Mouse (Mus musculus) heart, embryonic 12.5 days (tissue): ENCODE data around the gene C1qtnf1. TPM values are rescaled to one million over a fixed set of nuclear protein-coding genes. Genes with fewer than 3 reads are reported as not detected.

Experiments
- ATAC-seq: fragments of 200-750 bp; cut with Nextera tagmentation; 2 replicates; pipeline ENCODE4 v1.8.0; 2017; ENCODE audit warnings: moderate TSS enrichment, moderate library complexity; ENCODE audit not compliant: insufficient number of reproducible peaks, low FRiP score
- H3K27ac ChIP-seq: fragments of 300-500 bp; sonication (generic); 2 replicates; pipeline ENCODE4 v1.5.1; 2016; ENCODE audit warnings: mild to moderate bottlenecking, moderate library complexity; ENCODE audit not compliant: poor library complexity, severe bottlenecking
- H3K27me3 ChIP-seq: fragments of 300-500 bp; sonication (generic); replicated peaks from 2 replicates; pipeline ENCODE4 v1.6.1; 2016; ENCODE audit warnings: mild to moderate bottlenecking, moderate library complexity
- H3K36me3 ChIP-seq: fragments of 300-500 bp; sonication (generic); 2 replicates; pipeline ENCODE4 v1.6.1; 2016; ENCODE audit warnings: mild to moderate bottlenecking, moderate library complexity
- H3K4me1 ChIP-seq: fragments of 300-500 bp; sonication (generic); replicated peaks from 2 replicates; pipeline ENCODE4 v1.6.1; 2016; ENCODE audit warnings: mild to moderate bottlenecking
- H3K4me2 ChIP-seq: fragments of 300-500 bp; sonication (generic); 2 replicates; pipeline ENCODE4 v1.6.1; 2016; ENCODE audit warnings: mild to moderate bottlenecking, moderate library complexity
- H3K4me3 ChIP-seq: fragments of 300-500 bp; sonication (generic); 2 replicates; pipeline ENCODE4 v1.5.1; 2016; ENCODE audit warnings: mild to moderate bottlenecking
- H3K9ac ChIP-seq: fragments of 300-500 bp; sonication (generic); 2 replicates; pipeline ENCODE4 v1.6.1; 2016; ENCODE audit warnings: mild to moderate bottlenecking, moderate library complexity
- H3K9me3 ChIP-seq: fragments of 300-500 bp; sonication (generic); replicated peaks from 2 replicates; pipeline ENCODE4 v1.6.1; 2016; ENCODE audit warnings: mild to moderate bottlenecking, moderate library complexity
- WGBS: fragments of 180-500 bp; shearing (Covaris S2); methylation state at CpG from one replicate; pipeline ENCODE4 v1.1.7; 2016; 5-methylcytosine and 5-hydroxymethylcytosine counted together
- polyA plus RNA-seq: library from polyadenylated mRNA; unstranded; fragments of >200 nt; fragmentation: Nextera tagmentation; extraction: Ambion mirVana; gene quantifications from 2 replicates; pipeline ENCODE4 v1.2.1, GENCODE M21; 2016

Gene C1qtnf1
- polyA plus RNA-seq, 1 experiment from 2014 or later: 4.9 TPM

- Histone ChIP-seq H3K4me2 (no peak within 1 kb of the TSS), H3K4me3 (no peak within 1 kb of the TSS)
- ATAC-seq: no peak
Measured at GRCm38 (mm10) chr11:118401760-118402280, 26.2 kb upstream of the C1qtnf1 start, which contains the start of gene Lgals3bp. Gene Lgals3bp (minus strand): TSS chr11:118402092.

DNA sequence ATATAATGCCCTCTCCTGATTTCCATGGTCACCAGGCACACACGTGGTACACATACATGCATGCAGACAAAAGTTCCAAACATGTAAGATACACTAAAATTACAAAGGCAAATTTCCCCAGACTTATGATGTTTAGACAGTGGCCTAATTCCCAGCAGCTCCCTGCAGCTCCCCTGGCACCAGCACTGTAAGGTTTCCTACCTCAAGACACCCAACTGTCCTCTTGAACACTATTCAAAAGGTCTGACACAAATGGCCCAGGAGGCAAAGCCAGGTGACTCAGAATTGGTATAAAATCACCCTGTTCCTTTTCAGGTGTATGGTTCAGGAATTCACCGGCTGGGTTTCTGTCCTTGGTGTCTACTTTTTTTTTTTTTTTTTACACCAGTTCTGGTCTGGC, 24.8 kb upstream of the C1qtnf1 start:
- Histone ChIP-seq H3K27me3 (no peaks in the 10 kb centered on the region), H3K9me3 (no peaks in the 10 kb centered on the region), H3K27ac (no peak overlapping the region), H3K9ac (no peak overlapping the region), H3K36me3 (peaks cover 27% of the 10 kb centered on the region), H3K4me3 (no peak overlapping the region), H3K4me2 (no peak overlapping the region), H3K4me1 (peaks cover 36% of the 10 kb centered on the region)
- ATAC-seq: no peak
- 86% methylated on average over 2 of the region's 2 CpGs for WGBS

More at GRCm38 (mm10) chr11:118401760-118402280, 26.2 kb upstream of the C1qtnf1 start, which contains the start of gene Lgals3bp:
- Histone ChIP-seq H3K4me1 (peaks cover 32% of the 10 kb centered on the region), H3K9me3 (no peaks in the 10 kb centered on the region), H3K9ac (peak within 1 kb of the TSS; percentile 26; the same call in 1 of the 2 replicates), H3K27me3 (no peaks in the 10 kb centered on the region), H3K36me3 (peaks cover 14% of the 10 kb centered on the region), H3K27ac (peak within 1 kb of the TSS; percentile 49)
- WGBS: 44% methylated on average over 7 of the region's 7 CpGs

- H3K9me3 ChIP-seq: no peaks in the 10 kb centered on the region
- no peak for ATAC-seq
- H3K4me3 ChIP-seq: no peak overlapping the region
- H3K27me3 ChIP-seq: no peaks in the 10 kb centered on the region
- no peak overlapping the region for H3K27ac ChIP-seq
- H3K4me1 ChIP-seq: peaks cover 37% of the 10 kb centered on the region
- no peak overlapping the region for H3K9ac ChIP-seq
- peaks cover 37% of the 10 kb centered on the region for H3K36me3 ChIP-seq
- 70% methylated on average over 6 of the region's 6 CpGs for WGBS
- H3K4me2 ChIP-seq: no peak overlapping the region
Measured at GRCm38 (mm10) chr11:118403951-118404899, 23.8 kb upstream of the C1qtnf1 start.

DNA sequence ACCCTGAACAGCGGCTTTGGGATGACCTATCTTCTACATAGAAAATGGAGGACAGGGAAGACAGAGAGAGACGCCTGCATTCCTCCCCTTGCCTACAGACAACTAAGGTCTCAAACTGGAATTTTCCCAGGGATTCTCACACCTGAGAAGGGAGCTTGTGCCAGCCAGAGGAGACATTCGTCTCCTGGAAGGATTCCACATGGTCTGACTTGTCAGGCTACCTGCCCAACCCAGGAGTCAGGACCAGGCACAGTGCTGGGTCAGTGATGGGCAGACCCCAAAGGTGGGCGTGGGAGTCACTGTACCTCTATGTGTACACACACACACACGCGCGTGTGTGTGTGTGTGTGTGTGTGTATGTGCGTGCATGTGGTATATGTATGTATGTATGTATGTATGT, 22.7 kb upstream of the C1qtnf1 start:
- no peak overlapping the region for H3K4me3 ChIP-seq
- no peak overlapping the region for H3K27ac ChIP-seq
- H3K4me2 ChIP-seq: no peak overlapping the region
- peaks cover 26% of the 10 kb centered on the region for H3K4me1 ChIP-seq
- WGBS: 85% methylated on average over 8 of the region's 8 CpGs
- no peak overlapping the region for H3K9ac ChIP-seq
- no peaks in the 10 kb centered on the region for H3K27me3 ChIP-seq
- no peaks in the 10 kb centered on the region for H3K9me3 ChIP-seq
- no peak for ATAC-seq
- H3K36me3 ChIP-seq: peaks cover 45% of the 10 kb centered on the region

DNA sequence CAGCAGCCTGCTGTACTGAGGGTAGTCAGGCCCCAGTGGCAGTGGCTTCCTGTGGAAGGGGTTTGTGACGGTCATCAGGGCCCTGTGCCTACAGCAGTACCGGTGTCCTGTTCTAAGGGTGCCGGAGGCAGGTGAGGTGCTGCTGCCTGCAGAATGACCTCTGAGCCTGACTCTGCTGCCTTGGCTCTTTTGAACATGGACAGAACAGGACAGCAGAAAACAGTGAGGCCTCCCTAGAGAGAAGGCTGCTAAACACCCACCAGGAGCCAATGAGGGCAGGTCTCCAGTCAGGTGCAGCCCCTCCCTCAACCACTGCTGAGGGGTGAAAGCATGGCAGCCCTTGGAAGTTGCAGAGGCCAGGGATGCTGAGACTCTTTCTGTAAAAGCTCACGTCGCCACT, 21.5 kb upstream of the C1qtnf1 start:
- 0 out of 2 replicates have a peak overlapping the region, but pooled peaks have one; percentile 41 for H3K27ac ChIP-seq
- H3K9me3 ChIP-seq: no peaks in the 10 kb centered on the region
- no peak overlapping the region for H3K4me3 ChIP-seq
- 77% methylated on average over 5 of the region's 5 CpGs for WGBS
- no peak overlapping the region for H3K4me2 ChIP-seq
- no peak overlapping the region for H3K9ac ChIP-seq
- H3K27me3 ChIP-seq: no peaks in the 10 kb centered on the region
- H3K36me3 ChIP-seq: peaks cover 57% of the 10 kb centered on the region
- peaks cover 14% of the 10 kb centered on the region for H3K4me1 ChIP-seq
- no peak for ATAC-seq

DNA sequence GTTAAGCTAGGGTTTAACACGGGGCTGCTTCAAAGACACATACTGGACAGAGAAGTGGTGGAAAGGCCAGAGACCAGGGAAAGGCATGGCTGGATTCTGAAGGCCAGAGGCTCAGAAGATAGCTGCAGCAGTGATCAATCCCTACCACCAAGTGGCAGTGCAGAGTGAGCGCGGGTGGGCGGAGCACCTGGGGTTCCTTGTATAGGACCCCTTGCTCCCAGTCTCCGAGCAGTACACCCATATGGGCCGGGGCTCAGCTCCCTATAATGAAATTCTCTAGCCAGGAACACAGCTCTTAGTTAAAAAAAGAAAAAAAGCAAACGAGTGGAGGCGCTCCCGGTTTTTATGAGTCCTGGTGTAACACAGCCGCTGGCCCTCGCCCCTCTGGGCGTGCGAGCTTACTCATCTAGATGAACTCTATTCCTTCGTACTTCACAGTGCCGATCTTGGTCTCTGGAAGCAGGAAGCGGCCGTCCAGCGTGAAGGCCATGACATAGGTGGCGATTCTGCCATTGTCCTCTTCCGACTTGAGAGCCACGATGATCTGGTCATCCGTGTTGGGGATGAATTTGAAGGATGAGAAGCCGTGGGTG, 20.6 kb upstream of the C1qtnf1 start:
- no peak overlapping the region for H3K9ac ChIP-seq
- peaks cover 65% of the 10 kb centered on the region for H3K36me3 ChIP-seq
- no peak overlapping the region for H3K4me2 ChIP-seq
- H3K4me3 ChIP-seq: no peak overlapping the region
- 78% methylated on average over 23 of the region's 23 CpGs for WGBS
- H3K4me1 ChIP-seq: 0 out of 2 replicates have a peak, but pooled peaks cover 5% of the 10 kb centered on the region
- H3K27ac ChIP-seq: no peak overlapping the region
- ATAC-seq: no peak
- H3K27me3 ChIP-seq: no peaks in the 10 kb centered on the region
- no peaks in the 10 kb centered on the region for H3K9me3 ChIP-seq

GRCm38 (mm10) chr11:118408051-118408740, 19.8 kb upstream of the C1qtnf1 start:
- Histone ChIP-seq H3K4me2 (no peak overlapping the region), H3K9me3 (no peaks in the 10 kb centered on the region), H3K36me3 (peaks cover 66% of the 10 kb centered on the region), H3K27me3 (no peaks in the 10 kb centered on the region), H3K4me3 (no peak overlapping the region), H3K9ac (no peak overlapping the region), H3K4me1 (0 out of 2 replicates have a peak, but pooled peaks cover 5% of the 10 kb centered on the region), H3K27ac (no peak overlapping the region)
- WGBS: 64% methylated on average over 18 of the region's 18 CpGs
- no peak for ATAC-seq

DNA sequence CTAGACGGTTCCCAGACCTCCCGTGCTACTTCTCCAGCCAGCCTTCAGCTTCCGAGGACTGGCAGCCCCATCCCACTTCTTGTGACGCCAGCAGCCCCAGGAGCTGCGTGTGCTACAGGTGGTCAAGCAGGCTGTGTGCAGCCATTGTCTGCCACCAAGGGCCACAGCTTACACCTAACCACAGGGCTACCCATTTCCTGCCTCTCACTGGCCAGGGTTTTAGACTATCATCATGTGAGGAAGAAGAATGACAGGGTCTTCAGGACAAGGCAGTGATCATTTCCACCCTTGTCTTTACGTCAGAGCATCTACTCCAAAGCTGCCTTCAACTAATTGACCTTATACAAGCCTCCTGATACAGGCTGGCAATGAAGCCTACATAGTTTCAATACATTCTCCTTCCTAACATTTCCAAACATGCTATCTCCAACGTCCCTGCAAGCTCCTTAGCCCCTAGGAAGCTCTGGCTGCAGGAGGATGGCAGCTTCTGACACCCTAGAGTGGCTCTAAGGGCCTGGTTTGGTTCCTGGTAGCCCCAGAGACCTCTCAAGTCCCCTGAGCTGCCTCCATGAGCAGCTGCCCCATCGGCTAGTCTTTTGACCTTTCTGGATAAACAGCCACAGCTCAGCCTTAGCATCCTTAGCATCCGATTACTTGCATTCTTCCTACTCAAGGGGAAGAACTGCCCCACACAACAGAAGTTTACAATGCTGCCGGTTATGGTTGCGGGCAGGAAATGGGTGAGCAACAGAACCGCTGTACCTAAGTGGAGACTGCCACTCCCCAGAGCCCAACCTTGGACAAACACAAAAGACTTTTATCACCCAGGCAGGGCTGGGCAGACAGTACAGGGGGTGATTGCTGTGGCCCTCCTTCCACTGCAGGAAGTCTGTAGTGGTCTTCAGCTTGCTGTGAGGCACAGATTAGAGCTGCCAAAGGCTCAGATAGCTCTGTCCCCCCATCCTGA, 18.6 kb upstream of the C1qtnf1 start:
- no peaks in the 10 kb centered on the region for H3K9me3 ChIP-seq
- H3K4me3 ChIP-seq: no peak overlapping the region
- peaks cover 73% of the 10 kb centered on the region for H3K36me3 ChIP-seq
- H3K27ac ChIP-seq: no peak overlapping the region
- H3K9ac ChIP-seq: no peak overlapping the region
- WGBS: 67% methylated on average over 12 of the region's 12 CpGs
- no peak overlapping the region for H3K4me2 ChIP-seq
- H3K27me3 ChIP-seq: no peaks in the 10 kb centered on the region
- 0 out of 2 replicates have a peak, but pooled peaks cover 5% of the 10 kb centered on the region for H3K4me1 ChIP-seq
- no peak for ATAC-seq

GRCm38 (mm10) chr11:118410073-118410444, 17.9 kb upstream of the C1qtnf1 start:
- Histone ChIP-seq H3K4me2 (no peak overlapping the region), H3K27ac (no peak overlapping the region), H3K9ac (no peak overlapping the region), H3K36me3 (peaks cover 80% of the 10 kb centered on the region), H3K9me3 (no peaks in the 10 kb centered on the region), H3K27me3 (no peaks in the 10 kb centered on the region), H3K4me3 (no peak overlapping the region), H3K4me1 (0 out of 2 replicates have a peak, but pooled peaks cover 5% of the 10 kb centered on the region)
- no peak for ATAC-seq
- 61% methylated on average over 1 of the region's 1 CpGs for WGBS

GRCm38 (mm10) chr11:118410479-118410878, 17.5 kb upstream of the C1qtnf1 start:
- no peak overlapping the region for H3K4me2 ChIP-seq
- H3K9me3 ChIP-seq: no peaks in the 10 kb centered on the region
- H3K4me1 ChIP-seq: 0 out of 2 replicates have a peak, but pooled peaks cover 5% of the 10 kb centered on the region
- H3K27ac ChIP-seq: no peak overlapping the region
- no peak for ATAC-seq
- 87% methylated on average over 10 of the region's 10 CpGs for WGBS
- no peak overlapping the region for H3K4me3 ChIP-seq
- peaks cover 83% of the 10 kb centered on the region for H3K36me3 ChIP-seq
- no peaks in the 10 kb centered on the region for H3K27me3 ChIP-seq
- no peak overlapping the region for H3K9ac ChIP-seq
